Mouse (Mus musculus): ENCODE data around the gene Shisa6.
"Not testable (repeated sequence)": the region's sequence is repeated elsewhere in the genome, so short reads cannot be mapped to it uniquely, and the experiment has no call there.

Shisa6 gene

DNA sequence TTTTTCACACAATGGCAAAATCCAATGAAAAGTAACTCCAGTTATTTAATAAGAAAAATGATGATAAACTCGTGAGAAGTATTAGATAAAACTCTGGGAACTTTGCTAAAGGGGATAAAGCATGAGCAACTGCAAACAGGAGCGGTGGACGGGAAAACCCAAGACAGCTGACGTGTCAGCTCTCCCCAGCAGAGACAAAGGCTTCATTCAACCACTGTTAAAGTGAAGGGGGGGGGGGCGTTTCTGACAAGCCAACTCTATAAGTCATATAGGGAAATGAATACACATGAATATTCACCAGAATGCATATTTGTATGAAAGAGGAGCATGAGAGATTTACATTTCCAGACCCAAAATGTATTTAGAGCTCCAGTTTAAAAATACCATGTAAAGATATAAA is 83.1 kb downstream of the Shisa6 start:
- DNase-seq: no peak

DNA sequence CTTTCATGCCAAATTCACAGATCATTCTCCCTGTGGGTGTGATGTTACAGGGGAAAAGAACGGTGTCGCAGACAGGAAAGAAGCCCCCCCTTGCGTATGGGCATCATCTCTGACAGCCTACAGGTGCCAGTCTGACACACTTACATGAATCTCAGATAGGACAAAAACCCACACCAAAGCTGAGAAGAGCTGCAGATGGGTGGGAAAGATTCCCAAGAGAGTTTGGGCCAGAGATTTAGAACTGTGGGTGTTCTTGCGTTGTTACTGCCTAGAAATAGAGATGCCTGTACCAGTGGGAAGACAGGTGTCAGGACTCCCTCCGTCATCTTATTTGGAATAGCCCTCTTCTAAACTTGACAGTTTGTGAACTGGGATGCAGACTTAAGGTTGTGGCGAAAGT is 99.6 kb downstream of the Shisa6 start:
- no peak for DNase-seq

DNA sequence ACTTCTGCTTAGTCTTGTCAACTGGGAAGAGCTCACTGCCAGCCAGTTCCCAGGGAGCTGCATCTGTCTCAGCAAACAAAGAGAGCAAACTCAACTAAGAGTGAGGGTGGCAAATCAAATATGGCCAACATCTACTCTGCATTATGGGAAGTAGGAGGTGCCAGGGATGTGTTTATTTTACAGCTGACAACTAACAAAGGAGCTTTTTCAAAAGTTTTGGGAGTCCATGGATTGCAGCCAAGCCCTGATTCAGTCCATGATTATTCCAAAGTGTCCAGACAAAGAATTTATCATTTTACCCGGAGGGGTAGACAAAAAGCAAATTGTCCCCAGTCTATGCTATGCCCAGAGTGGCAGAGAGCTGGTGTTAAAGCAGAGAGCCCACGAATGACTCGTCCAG is 107.5 kb downstream of the Shisa6 start:
- DNase-seq: no peak

DNA sequence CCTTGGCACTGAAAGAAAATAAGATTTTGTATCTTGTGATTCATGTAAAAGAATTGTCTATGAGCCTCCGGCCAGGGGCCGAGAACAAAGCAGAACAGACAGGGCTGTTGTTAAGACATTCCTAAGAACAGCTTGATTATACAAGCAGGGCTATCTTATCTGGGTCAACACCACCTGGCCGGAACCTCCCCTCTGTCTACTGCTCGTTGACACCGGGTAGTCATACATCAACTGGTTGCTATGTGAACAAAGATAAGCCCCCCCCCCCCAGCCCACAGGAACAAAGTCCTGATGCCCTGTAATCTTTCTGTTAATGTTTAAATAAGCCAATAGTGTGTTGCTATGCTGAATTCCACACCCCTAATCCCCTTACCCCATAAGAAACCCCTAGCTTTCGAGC is 117.0 kb downstream of the Shisa6 start:
- DNase-seq: not testable (repeated sequence)

DNA sequence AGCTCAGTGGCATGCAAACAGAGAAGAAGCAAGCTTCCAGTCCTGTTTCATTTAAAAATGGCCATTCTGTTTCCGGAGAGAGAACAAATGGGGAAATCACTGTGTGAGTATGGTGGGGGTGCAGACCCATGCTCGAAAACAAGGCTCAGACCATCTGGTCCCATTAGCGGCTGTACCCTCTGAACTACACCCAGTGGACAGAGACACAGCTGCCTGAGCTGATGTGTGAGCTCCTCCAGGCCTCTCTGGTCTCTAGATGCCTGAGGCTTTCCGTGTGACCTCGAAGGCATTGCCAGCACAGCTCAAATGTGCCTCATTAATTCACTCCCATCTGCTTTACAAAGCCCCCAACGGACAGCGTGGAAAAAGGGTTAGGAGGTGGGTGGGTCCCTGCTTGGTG is 125.7 kb downstream of the Shisa6 start:
- no peak for DNase-seq

DNA sequence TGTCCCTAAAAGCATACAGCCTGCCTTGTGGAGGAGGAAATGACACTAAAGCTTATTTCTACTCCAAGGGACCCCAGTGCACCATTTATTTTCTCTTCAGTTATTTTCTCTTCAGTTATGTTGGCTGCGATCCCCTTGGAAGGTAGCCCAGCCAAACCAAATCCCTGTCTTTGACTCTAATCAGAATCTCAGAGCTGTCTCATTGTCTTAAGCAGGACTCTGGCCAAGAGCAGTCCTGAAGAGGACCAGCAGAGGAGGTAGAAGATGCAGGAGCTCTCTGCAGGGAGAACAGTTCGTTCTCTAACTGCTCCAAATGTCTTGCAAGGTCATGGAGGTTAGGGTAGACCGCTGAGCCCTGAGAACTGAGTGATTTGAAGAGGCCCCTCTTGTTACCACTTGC is 138.2 kb downstream of the Shisa6 start:
- DNase-seq: no peak

DNA sequence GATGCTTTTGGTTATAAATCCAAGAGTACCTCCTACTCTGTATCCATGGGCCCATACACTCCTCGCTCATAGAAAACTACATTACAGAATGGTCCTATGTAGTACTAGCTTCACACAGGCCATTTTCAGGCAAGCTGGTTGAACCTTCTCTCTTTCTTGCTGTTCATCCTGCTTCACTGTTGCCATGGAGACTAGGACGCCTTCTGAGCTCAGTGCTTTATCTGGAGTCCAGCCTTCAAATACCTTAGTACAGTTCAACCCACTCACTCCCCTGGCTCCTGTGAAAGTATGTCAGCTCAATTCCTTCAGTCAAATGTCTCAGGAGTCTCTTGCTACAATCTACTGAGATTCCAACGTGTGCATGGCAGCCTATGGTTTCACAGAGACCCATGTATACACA is 154.0 kb downstream of the Shisa6 start:
- no peak for DNase-seq

DNA sequence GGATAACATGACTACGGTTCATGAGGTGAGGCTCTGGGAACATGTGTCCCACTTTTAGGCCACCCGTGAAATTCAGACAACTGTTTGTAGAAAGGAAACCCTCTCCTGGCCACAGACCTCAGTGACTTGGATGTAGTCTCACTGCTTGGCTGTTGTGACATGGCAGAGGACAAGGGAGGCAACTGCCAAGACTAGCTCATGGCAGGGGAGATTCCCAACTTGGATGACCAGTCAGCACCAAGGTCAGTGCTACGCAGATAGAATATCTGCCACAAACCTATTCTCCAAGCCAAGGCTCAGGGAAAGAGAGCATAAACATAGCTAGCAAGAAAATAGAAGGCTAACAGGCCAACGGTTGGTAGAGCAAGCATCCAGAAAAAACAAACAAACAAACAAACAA is 156.0 kb downstream of the Shisa6 start:
- DNase-seq: no peak

DNA sequence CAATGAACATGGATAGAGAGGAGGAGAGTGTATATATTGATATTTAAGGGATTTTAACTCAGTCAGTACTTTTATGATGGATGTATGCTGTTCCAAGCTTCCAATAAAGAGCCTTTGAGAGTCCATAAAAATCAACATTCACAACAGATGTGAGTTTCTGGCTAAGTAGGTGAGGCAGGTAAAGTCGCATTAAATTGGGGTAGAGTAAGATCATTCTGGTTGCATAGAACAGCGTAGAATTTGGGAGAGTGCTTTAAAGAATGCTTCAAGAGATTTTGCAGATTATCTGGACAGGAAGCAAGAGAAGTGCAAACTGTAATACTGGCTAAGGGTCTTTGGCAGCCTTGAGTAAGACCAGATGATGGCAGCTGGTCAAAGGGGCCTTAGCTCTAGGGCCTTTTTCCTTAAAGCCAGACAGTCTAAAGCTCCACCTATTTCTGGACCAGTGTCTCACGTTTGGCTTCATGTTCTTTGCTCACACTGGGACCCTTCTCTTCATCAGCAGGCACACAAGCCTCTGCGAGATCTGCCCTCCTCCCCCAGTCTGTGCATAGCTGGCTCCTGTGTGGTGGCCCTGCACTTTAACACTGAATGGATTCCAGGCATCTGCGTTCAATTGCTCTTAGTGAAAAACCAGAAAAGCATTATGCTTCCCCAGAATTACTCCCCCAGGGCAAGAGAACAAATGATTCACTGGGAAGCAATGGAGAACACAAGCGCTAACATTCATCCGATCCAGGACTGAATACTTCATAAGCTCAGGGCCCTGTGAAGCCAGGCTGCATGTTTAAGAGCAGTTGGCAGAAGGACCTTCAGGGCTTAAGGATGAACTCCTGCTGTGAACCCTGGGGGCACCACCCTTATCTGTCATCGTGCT is 158.7 kb downstream of the Shisa6 start:
- no peak for DNase-seq

DNA sequence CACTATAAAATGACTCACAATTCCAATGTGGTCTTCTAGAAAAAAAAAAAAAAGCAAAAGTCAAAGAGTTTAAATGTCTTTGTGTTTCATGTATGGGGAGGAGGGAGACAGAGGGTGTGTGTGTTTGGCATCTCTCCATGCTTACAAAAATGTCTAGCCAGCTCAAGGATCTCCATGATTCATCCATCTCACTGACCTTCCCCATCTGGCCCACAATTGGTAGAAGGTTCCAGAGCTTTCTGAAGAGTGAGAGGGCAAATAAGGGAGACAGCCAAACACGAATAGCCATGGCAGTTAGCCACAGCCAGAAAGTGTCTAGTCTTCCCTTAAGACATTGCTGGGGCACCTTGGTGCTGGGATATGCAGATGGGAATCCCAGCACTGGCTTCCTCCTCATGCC is 166.0 kb downstream of the Shisa6 start:
- no peak for DNase-seq

DNA sequence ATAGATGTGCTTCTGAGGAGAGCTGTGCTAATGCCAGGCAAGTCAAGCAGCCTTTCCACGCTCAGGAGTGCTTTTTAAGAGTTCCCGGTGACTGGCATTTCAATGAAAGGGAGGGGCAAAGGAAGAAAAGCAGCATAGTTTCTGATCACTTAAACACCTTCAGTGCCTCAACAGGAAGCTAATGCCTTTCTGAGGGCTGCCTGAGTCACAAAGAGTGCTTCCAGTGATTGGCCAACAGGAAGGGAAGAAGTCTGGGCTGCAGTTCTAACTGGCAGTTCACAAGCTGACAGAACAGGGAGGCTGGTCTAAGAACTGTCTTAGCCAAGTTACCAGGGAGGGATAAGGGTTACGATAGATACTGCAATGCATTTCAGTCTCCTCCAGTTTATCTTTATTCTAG is 180.9 kb downstream of the Shisa6 start:
- DNase-seq: no peak

DNA sequence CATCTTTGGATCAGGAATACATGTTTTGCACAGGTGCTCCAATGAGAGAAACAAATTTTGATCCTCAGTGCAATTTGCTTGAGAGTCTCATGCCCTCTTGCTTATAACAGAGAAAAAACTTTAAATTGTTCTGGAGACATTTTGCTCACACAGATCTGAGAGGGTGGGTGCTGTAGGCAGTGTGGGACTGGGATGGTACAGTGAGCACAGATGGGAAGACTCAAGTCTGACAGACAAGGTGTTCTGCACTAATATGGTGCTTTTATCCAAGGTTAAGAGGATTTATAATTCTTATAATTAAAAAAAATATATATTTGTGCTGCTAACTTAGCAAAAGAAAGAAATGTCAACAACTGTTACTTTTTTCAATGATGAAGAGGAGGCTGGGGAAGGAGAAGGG is 189.5 kb downstream of the Shisa6 start:
- DNase-seq: no peak

DNA sequence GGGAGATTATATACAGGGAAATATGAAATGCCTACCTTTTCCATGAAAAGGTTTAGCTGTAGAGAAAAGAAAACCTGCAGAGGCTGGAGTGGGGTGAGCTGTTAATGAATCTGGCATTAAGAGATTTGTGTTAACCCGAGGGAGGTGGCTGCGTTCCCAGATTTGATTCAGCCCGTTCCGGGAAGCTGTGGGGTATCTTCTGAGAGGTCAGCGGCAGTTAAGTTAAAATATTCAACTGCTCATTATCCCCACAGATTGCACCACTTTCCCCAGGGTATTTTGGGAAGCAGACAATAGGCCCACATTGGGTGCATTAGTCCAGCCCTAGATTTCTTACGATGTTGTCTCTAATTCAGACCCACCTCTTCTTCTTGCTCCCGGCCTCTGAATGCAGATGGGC is 213.0 kb downstream of the Shisa6 start:
- DNase-seq: no peak

DNA sequence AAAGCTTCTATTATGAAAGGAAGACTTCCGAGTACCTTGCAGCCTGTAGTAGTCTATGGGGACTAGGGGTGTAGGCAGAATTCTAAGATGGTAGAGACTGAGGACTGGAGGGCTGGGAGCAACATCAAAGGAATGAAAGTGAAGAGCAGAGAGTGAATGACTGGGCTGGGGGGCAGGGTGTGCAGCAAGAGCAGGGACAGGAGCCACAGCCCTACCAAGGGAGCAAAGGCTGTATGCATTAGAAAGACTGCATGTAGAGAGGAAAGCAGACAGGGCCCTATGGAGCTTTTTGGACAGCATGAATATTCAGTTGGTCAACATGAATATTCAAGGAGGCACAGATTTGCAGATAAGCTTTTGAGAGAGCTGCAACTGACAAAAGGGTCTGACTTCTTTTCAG is 221.4 kb downstream of the Shisa6 start:
- no peak for DNase-seq

DNA sequence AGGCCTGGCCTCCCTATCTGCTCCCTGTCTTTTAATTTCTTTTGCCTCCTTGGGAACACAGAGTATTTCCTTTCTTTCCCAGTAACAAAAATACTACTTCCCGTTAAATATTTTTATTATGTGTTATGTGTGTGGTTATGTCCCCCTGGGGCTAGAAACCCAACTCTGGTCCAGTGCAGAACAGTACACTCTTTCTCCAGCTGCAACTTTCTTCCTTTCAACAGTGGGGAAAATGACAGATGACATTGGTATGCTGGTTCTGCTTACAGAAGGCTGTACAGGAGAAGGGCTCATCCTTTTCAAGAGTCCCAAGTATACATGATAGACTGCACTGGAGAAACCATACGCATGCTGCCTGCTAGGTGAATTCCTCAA is 251.1 kb downstream of the Shisa6 start:
- DNase-seq: no peak

DNA sequence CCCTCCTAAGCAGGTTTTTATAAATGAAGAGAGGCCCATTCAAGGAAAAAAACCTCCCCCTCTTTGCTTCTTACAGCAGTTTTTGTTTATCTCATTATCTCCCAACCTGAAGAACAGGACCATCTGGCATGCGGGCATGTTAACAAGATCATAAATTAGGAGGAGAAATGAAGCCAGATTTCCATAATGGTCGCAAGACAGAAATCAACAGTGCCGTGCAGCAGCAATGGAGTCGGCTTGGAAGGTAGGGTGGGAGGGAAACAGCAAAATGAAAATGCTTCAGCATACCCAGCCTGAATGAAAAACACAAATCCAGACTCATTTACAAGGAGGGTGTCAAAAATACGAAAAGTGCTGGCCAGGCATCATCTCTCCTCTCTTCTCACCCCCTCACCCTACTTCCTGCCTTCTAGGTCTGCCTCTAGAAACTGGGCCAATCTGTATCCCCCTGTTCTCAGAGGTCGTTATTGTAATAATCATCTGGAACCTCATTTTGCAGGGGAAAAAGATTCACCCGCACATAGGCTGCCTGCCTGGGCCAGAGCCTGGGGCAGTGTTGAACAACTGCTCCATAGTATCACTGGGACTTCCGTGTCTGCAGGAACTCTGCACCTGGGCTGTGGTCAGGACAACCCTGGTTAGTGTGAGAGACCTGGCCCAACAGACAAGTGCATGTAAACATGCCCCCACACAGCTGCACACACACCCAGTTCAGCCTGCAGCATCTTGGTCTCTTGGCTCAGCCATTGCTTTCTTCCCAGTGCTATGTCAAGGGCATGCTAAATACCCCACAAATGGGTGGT is 251.7 kb downstream of the Shisa6 start:
- DNase-seq: no peak

DNA sequence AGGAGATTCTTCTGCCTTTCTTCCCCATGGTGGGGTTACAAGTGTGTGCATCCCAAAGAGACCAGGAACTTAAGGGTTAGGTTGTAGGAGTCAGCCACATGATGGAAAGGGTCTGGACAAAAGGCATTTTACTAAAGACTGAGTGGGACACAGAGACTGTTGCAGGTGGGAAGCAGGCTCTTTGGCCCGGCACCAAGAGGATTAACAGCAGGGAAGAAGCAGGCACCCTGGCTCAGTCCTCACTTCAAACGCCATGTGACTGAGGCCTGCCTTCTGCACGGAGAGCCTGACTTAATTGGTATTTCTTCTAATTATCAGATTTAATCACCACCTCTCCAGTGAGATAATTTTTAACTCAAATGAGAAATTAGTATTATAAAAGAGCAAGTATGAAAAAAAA is 258.7 kb downstream of the Shisa6 start:
- DNase-seq: no peak

DNA sequence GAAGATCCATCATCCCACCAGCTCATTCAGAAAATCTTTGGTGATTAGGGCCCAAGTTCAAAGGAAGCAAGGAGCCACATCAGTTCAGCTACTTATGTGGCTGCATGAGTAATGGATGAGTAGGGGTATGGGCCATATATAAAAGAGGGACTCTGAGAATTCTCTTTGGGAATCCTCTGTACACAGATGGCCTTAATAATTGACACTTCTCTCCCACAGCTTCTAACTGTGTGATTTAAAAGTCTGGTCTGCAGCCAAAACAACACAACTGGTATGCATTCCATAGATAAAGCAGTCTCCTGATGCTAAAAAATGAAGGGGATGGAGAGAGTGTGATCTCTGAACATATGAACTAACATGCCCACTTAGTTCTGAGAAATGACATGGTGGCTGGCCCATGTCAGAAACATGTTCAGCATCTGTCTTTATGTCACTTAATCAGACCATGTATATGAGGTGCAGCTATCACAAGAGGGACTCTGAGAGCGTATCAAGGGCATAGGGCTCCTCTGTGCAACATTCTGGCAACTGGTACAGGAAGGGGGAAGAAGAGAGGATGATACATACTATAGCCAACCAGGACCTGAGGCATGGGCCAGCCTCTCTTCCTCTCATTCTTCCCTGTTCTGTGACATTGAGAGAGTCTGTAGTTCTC is 260.3 kb downstream of the Shisa6 start:
- DNase-seq: no peak

DNA sequence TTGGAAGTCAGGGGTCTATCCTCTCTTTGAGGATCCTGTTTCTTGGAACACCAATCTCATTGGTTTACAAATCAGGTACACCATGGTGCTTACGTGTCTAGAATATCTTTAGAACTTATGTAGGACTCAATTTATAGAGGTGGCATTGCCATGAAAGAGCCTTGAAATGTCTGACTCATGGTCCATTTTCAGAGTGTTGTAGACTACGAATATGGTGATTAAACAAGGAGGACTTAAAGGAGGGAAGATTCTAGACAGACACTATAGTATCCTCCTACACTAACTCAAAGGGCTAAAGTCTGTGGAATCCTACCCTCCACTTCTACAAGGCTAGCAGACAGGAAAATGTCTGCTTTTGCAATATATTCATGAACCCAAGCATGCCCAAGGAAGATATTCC is 265.6 kb downstream of the Shisa6 start:
- DNase-seq: no peak

DNA sequence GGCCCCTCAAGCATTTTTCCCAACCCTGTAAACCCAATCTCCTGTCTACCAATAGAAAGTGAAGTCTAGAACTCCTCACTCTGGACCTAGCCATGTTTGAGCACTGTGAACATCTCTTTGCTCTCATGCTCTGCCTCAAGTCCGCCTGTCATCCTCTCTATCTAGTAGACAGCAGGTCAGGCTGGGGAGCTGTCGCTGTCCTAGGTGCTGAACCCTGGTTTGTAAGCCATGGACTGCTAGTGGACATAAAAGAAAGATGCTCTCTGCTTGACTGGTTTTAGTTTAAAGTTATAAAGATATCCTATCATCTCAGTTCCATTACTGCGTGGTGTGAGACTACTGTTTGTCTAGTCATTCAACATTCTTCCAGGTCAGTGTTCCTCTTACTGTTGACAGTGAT is 266.9 kb downstream of the Shisa6 start:
- peak; percentile 29 for DNase-seq

DNA sequence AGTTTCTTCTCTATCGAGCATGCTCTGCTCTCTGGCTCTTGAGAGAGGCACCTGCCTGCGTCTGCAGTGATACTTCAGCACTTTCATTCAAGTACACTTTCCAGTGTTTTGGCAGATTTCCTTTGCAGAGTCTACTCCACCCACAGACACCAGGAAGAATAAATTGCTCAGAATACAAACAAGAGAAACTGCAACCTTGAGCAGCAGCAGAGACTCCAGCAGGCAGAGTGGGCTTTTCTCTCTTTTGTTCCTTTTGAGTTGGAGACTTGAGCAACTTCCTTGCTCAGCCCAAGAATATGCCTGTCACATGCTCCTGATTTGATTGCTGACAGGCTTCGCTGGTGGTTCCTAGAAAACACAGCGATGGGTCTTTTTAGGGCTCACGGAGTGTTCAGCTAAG is 278.6 kb downstream of the Shisa6 start:
- no peak for DNase-seq

DNA sequence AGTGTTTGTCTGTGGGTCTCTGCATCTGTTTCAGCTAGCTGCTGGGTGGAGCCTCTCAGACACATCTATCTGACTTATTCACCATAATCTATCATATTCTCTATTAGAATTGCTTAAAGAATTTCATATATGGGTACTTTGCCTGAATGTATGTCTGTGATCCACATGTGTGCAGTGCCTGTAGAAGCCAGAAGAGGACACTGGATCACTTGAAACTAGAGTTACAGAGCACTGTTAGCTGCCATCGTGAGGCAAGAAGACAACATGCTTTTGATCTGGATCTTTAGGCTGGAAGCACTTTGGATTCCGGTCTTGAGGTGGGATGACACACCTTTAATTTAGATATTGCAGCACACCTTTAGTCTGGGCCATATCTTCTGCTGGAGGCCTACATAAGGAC is 289.2 kb downstream of the Shisa6 start:
- no peak for DNase-seq

DNA sequence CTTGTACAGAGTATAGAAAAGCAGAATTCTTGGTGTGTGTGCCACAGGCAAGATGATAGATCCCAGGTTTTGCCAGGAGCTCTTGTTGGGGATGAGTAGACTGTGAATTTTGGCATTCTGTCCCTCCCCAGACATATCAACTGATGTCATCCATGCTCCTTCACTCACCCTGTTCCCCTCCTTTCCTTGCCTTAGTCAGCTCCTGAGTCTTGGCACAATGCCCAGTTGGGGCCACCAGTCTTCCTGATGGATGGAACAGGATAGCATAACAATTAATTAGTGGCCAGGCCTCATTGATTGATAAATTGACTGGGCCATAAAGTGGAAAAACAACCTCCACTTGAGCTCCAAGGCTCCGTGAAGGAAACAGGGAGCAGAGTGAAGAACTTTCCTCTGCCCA is 292.9 kb downstream of the Shisa6 start:
- DNase-seq: no peak

DNA sequence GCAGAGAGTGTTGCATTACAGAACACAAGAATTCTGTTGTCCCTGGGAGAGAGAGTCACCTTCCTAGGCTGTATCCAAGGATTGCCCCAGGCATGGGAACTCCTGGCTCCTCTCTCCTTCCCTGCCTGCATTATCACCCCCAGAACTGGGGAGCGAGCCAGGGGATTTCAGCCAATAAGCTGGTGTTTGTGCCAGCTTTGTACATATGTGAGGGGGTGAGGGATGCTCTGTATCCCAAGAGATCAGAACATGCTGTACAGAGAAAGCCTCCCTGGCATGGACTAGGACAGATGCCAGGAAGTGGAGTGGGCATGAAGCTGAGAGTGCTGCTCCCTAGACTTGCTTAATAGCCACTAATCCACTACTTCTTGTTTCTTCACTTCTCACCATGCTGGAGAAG is 303.6 kb downstream of the Shisa6 start:
- DNase-seq: no peak
